Mouse (Mus musculus) spleen, postnatal 10 days (tissue): ENCODE results near the gene Asb1.

Experiments used
- DNase-seq, 2 experiments: peaks; one replicate each; pipeline ENCODE4 v3.0.0; 2021 to 2022; ENCODE audit warnings: low spot score in 2 of 2

Asb1 gene

GRCm38 (mm10) chr1:91605632-91606031 is 65.3 kb downstream of the Asb1 start:
- no peak for DNase-seq

GRCm38 (mm10) chr1:91606701-91607100 is 66.4 kb downstream of the Asb1 start:
- DNase-seq = no peak

GRCm38 (mm10) chr1:91607141-91607540 is 66.8 kb downstream of the Asb1 start:
- no peak for DNase-seq
